Mouse (Mus musculus) forebrain, embryonic 13.5 days (tissue): ENCODE measurements around the gene Gpr83. TPM values are rescaled to one million over a fixed set of nuclear protein-coding genes. Genes with fewer than 3 reads are reported as not detected.
"Not testable (repeated sequence)": the region's sequence is repeated elsewhere in the genome, so short reads cannot be mapped to it uniquely, and the experiment has no call there.

Experiments
- ATAC-seq: fragments of 200-750 bp; cut with Nextera tagmentation; 2 replicates; pipeline ENCODE4 v1.8.0; 2017
- H3K27ac ChIP-seq: fragments of 300-500 bp; sonication (generic); 2 replicates; pipeline ENCODE4 v1.5.1; 2015; ENCODE audit warnings: inconsistent platforms, mild to moderate bottlenecking, moderate library complexity
- H3K27me3 ChIP-seq: fragments of 300-500 bp; sonication (generic); 2 replicates; pipeline ENCODE4 v1.6.1; 2015; ENCODE audit warnings: mild to moderate bottlenecking, inconsistent platforms
- H3K36me3 ChIP-seq: fragments of 300-500 bp; sonication (generic); 2 replicates; pipeline ENCODE4 v1.6.1; 2015; ENCODE audit warnings: mild to moderate bottlenecking, inconsistent platforms; ENCODE audit not compliant: poor library complexity, severe bottlenecking
- H3K4me1 ChIP-seq: fragments of 300-500 bp; sonication (generic); 2 replicates; pipeline ENCODE4 v1.6.1; 2015; ENCODE audit warnings: inconsistent platforms
- H3K4me2 ChIP-seq: fragments of 300-500 bp; sonication (generic); 2 replicates; pipeline ENCODE4 v1.6.1; 2015; ENCODE audit warnings: inconsistent platforms, mild to moderate bottlenecking, moderate library complexity
- H3K4me3 ChIP-seq: fragments of 300-500 bp; sonication (generic); 2 replicates; pipeline ENCODE4 v1.5.1; 2015; ENCODE audit warnings: mild to moderate bottlenecking, inconsistent platforms
- H3K9ac ChIP-seq: fragments of 300-500 bp; sonication (generic); 2 replicates; pipeline ENCODE4 v1.6.1; 2015; ENCODE audit warnings: mild to moderate bottlenecking, inconsistent platforms
- H3K9me3 ChIP-seq: fragments of 300-500 bp; sonication (generic); replicated peaks from 2 replicates; pipeline ENCODE4 v1.6.1; 2016; ENCODE audit warnings: inconsistent platforms
- WGBS: fragments of 180-500 bp; shearing (Covaris S2); methylation state at CpG from one replicate; pipeline ENCODE4 v1.1.7; 2015; 5-methylcytosine and 5-hydroxymethylcytosine counted together
- polyA plus RNA-seq: library from polyadenylated mRNA; unstranded; fragments of >200 nt; fragmentation: Nextera tagmentation; extraction: Ambion mirVana; gene quantifications from 2 replicates; pipeline ENCODE4 v1.2.1, GENCODE M21; 2015

Gene Gpr83
- polyA plus RNA-seq, 1 experiment from 2014 or later: 0.45 TPM

DNA sequence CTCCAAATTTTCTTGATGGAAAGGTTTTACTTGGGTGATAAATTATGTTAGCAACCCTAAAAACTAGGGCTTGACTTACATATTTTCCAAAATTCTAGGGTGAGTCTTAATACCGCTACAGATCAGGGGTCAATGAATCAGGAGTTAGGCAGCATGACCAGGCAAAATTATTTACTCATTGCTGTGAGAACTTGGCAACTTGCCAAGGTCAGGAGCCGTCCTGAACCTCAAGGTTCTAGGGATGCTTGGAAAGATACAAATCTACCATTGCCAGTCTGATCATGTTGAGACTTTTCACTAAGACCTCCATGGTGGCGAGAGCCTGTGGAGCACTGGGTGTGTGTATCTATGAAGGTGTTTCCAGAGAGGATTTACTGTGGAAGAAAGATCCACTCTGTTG is 11.5 kb downstream of the Gpr83 start:
- Histone ChIP-seq H3K4me2 (no peak overlapping the region), H3K9me3 (no peaks in the 10 kb centered on the region), H3K4me1 (peaks cover 14% of the 10 kb centered on the region), H3K36me3 (no peaks in the 10 kb centered on the region), H3K9ac (no peak overlapping the region), H3K4me3 (no peak overlapping the region), H3K27ac (no peak overlapping the region), H3K27me3 (no peaks in the 10 kb centered on the region)
- ATAC-seq: no peak
- WGBS: 71% methylated on average over 3 of the region's 3 CpGs

- Histone ChIP-seq H3K27me3 (no peaks in the 10 kb centered on the region), H3K36me3 (no peaks in the 10 kb centered on the region), H3K9ac (no peak overlapping the region), H3K9me3 (no peaks in the 10 kb centered on the region), H3K27ac (peak overlapping the region; percentile 22; the same call in 1 of the 2 replicates), H3K4me3 (no peak overlapping the region), H3K4me2 (no peak overlapping the region), H3K4me1 (peaks cover 14% of the 10 kb centered on the region)
- ATAC-seq: peak; percentile 76
- 23% methylated on average over 17 of the region's 17 CpGs for WGBS
These were observed 12.3 kb downstream of the Gpr83 start for GRCm38 (mm10) chr9:14872181-14872930.

GRCm38 (mm10) chr9:14875743-14876507 is 15.9 kb downstream of the Gpr83 start:
- no peaks in the 10 kb centered on the region for H3K27me3 ChIP-seq
- no peaks in the 10 kb centered on the region for H3K9me3 ChIP-seq
- no peak overlapping the region for H3K9ac ChIP-seq
- H3K27ac ChIP-seq: no peak overlapping the region
- H3K4me3 ChIP-seq: no peak overlapping the region
- H3K4me1 ChIP-seq: peaks cover 14% of the 10 kb centered on the region
- no peak overlapping the region for H3K4me2 ChIP-seq
- H3K36me3 ChIP-seq: no peaks in the 10 kb centered on the region
- WGBS: 58% methylated on average over 5 of the region's 5 CpGs
- ATAC-seq: no peak

DNA sequence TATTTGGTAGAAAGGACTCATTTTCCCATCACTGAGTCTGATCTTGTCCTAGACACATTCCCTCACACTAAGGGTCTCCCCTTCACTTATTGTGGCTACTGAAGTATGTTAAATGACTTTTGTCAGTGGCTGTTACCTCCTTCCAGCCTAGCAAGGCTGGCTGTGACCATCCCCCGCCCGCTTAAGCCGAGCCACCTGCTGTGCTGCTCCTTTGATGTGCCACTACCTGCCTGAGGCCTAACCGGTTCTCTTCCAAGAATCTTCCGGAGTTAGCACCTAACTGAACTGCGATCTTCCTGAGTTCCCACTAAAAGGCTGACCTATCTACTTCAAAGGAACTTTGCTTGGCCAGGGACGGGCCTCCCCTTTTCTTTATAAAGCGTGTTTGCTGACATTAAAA is 16.6 kb downstream of the Gpr83 start:
- H3K4me3 ChIP-seq, ATAC-seq, H3K36me3 ChIP-seq, H3K9ac ChIP-seq, H3K27me3 ChIP-seq, H3K9me3 ChIP-seq, H3K27ac ChIP-seq, H3K4me2 ChIP-seq: not testable (repeated sequence)
- WGBS: 23% methylated on average over 8 of the region's 8 CpGs
- peaks cover 14% of the 10 kb centered on the region for H3K4me1 ChIP-seq

GRCm38 (mm10) chr9:14884641-14885040 is 24.6 kb downstream of the Gpr83 start:
- Histone ChIP-seq H3K9me3 (no peaks in the 10 kb centered on the region), H3K27me3 (no peaks in the 10 kb centered on the region; the same call in 1 of the 2 replicates), H3K4me3 (no peak overlapping the region), H3K27ac (no peak overlapping the region), H3K4me1 (no peaks in the 10 kb centered on the region), H3K36me3 (no peaks in the 10 kb centered on the region), H3K9ac (no peak overlapping the region), H3K4me2 (no peak overlapping the region)
- ATAC-seq: no peak
- 82% methylated on average over 4 of the region's 4 CpGs for WGBS

GRCm38 (mm10) chr9:14885151-14885550 is 25.1 kb downstream of the Gpr83 start:
- no peak overlapping the region for H3K27ac ChIP-seq
- no peak overlapping the region for H3K4me2 ChIP-seq
- H3K27me3 ChIP-seq: no peaks in the 10 kb centered on the region; the same call in 1 of the 2 replicates
- H3K4me1 ChIP-seq: no peaks in the 10 kb centered on the region
- H3K36me3 ChIP-seq: no peaks in the 10 kb centered on the region
- no peaks in the 10 kb centered on the region for H3K9me3 ChIP-seq
- H3K9ac ChIP-seq: no peak overlapping the region
- no peak overlapping the region for H3K4me3 ChIP-seq
- no peak for ATAC-seq

DNA sequence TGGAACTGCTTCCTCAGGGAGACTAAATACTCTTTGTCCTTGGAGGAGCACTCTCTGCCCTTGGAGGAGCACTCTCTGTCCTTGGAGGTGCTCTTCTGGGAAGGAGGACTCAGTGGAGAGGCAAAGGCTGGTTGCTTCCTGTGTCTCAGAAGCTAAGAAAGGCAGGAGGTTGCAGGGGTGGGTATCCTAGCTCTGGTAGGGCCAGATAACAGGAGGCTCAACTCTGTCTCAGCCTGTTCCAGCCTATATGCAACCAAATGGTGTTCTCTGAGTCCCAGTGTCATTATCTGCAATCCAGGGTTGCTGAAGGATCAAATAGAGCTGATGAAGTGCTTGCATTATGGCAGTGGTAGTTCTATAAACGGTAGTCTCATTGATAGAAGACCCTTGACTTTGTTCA is 25.9 kb downstream of the Gpr83 start:
- Histone ChIP-seq H3K4me3 (no peak overlapping the region), H3K4me2 (no peak overlapping the region), H3K36me3 (no peaks in the 10 kb centered on the region), H3K27ac (no peak overlapping the region), H3K27me3 (no peaks in the 10 kb centered on the region; the same call in 1 of the 2 replicates), H3K9me3 (no peaks in the 10 kb centered on the region), H3K9ac (no peak overlapping the region), H3K4me1 (peaks cover 7% of the 10 kb centered on the region)
- no peak for ATAC-seq
- 86% methylated on average over 1 of the region's 1 CpGs for WGBS

DNA sequence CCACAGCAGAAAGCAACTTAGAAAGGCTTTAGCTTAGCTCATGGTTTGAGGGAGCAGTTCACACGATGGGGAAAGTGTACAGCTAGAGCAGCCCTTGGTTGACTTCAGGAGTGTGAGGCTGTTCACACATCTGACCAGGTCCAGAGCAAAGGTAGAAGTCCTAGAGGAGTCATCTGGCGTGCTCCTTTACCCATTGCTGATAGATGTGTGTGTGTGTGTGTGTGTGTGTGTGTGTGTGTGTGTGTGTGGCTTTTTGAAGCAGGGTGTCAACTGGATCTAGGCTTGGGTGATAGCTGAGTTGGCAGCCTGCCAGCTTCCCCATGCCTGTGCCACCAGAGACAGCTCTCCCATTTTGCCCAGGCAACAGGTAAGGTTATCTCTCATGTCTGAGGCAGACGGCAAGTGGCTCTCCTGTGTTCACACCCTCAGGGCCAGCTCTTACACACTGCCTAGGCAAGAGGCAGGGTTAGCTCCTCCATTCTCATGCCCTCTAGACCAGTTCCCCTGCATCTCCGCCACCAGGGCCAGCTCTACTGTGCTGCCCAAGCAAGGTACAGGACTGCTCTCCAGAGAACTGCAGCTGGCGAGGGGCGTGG is 27.9 kb downstream of the Gpr83 start:
- H3K27ac ChIP-seq: no peak overlapping the region
- WGBS: 87% methylated on average over 6 of the region's 6 CpGs
- no peak overlapping the region for H3K4me2 ChIP-seq
- no peaks in the 10 kb centered on the region for H3K9me3 ChIP-seq
- ATAC-seq: 0 out of 2 replicates have a peak, but pooled peaks have one; percentile 38
- no peak overlapping the region for H3K9ac ChIP-seq
- H3K27me3 ChIP-seq: no peaks in the 10 kb centered on the region; the same call in 1 of the 2 replicates
- no peak overlapping the region for H3K4me3 ChIP-seq
- H3K4me1 ChIP-seq: peaks cover 10% of the 10 kb centered on the region
- no peaks in the 10 kb centered on the region for H3K36me3 ChIP-seq

DNA sequence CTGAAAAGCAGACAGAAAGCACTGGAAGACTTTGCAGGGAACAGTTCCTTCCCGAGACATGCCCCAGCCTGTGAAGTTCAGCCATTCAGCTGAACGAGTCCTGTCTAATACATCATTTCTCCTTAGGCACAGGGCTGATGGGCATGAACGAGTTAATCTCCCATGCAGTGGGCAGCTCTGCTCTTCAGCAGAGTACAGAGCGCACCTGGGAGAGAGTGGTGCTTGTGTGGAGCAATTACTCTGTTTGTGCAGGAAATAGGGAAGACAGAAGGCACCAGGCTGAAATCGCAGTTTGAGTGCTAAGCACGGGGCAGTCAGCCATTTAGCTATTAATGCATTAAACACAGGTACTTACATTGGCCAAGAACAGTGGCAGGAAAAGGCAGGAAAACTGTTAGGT is 28.7 kb downstream of the Gpr83 start:
- Histone ChIP-seq H3K9ac (no peak overlapping the region), H3K4me3 (no peak overlapping the region), H3K9me3 (no peaks in the 10 kb centered on the region), H3K27me3 (no peaks in the 10 kb centered on the region; the same call in 1 of the 2 replicates), H3K27ac (no peak overlapping the region), H3K4me1 (peaks cover 10% of the 10 kb centered on the region), H3K36me3 (no peaks in the 10 kb centered on the region), H3K4me2 (no peak overlapping the region)
- ATAC-seq: no peak
- WGBS: 76% methylated on average over 6 of the region's 6 CpGs

- Histone ChIP-seq H3K36me3 (no peaks in the 10 kb centered on the region), H3K9me3 (no peaks in the 10 kb centered on the region), H3K4me1 (peaks cover 10% of the 10 kb centered on the region), H3K27ac (no peak overlapping the region), H3K9ac (no peak overlapping the region), H3K27me3 (no peaks in the 10 kb centered on the region; the same call in 1 of the 2 replicates), H3K4me3 (no peak overlapping the region), H3K4me2 (no peak overlapping the region)
- WGBS: 35% methylated on average over 3 of the region's 3 CpGs
- ATAC-seq: peak; percentile 54; the same call in 1 of the 2 replicates
These were observed 30.7 kb downstream of the Gpr83 start for GRCm38 (mm10) chr9:14890699-14891098.

DNA sequence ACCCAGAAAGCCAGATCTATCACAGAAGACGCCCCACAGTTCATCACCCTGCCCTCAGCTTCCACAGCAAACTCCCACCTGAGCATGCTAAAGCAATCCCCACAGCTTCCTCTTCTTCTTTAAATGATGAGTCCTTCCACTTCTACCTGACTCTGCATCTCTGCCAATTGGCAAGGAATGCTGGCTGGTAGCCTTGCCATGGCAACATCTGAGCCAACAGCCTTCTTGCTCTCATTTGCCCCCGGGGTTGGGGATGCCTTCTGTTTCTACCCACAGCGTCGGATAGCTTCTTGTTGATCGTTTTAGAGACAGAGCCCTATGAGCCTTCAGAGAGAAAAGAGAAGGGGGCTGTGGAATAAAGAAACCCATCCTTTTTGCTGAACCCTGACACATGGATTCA is 31.9 kb downstream of the Gpr83 start:
- 78% methylated on average over 5 of the region's 5 CpGs for WGBS
- Histone ChIP-seq H3K9ac (no peak overlapping the region), H3K4me1 (peaks cover 10% of the 10 kb centered on the region), H3K4me2 (no peak overlapping the region), H3K27me3 (no peaks in the 10 kb centered on the region; the same call in 1 of the 2 replicates), H3K4me3 (no peak overlapping the region), H3K9me3 (no peaks in the 10 kb centered on the region), H3K36me3 (no peaks in the 10 kb centered on the region), H3K27ac (no peak overlapping the region)
- ATAC-seq: no peak

DNA sequence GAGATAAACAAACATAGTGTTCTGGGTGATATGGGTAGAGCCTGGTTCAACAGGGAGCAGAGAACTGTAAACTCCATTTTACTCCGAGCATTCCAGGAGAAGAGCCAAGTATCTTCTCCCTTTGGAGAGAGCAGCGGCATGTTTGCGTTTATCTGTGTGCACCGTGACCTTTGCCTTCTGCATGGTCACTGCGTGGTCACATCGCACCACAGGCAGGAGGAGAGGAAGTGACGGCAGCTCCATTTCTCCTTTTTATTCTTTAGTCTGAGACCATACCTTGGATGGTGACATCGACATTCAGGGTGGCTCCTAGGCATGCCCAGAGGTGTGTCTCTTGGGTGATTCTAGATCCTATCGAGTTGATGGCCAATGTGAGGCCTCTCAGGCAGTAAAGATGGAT is 33.4 kb downstream of the Gpr83 start:
- H3K9ac ChIP-seq: no peak overlapping the region
- WGBS: 94% methylated on average over 9 of the region's 9 CpGs
- no peak for ATAC-seq

More for the DNA sequence above, 33.4 kb downstream of the Gpr83 start:
- Histone ChIP-seq H3K27me3 (no peaks in the 10 kb centered on the region; the same call in 1 of the 2 replicates), H3K27ac (no peak overlapping the region), H3K4me1 (peaks cover 10% of the 10 kb centered on the region), H3K9me3 (no peaks in the 10 kb centered on the region), H3K36me3 (no peaks in the 10 kb centered on the region), H3K4me2 (no peak overlapping the region), H3K4me3 (no peak overlapping the region)
